Mouse (Mus musculus): ENCODE results near the gene Klra2.
"Not testable (repeated sequence)": the region's sequence is repeated elsewhere in the genome, so short reads cannot be mapped to it uniquely, and the experiment has no call there.

Klra2 gene

DNA sequence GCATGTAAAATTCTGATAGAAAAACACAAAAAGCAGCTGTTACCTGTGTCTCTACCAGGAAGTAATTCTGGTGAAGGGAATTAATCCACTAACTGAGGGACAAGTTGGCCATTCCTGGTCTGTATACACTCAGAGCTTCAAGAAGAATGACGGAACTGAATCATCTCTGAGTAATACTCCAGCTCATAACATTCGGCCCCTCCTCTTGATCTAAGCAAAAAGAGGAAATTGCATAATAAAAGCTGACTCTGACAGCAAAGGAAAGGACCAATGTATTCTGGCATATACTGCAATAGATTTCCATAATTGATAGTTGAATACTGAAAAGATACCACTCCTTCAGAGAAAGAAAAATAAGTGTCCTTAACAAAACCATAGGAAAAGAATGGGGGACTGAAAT lies at the start of gene Klra2:
Klra2 (minus strand) TSS at position 157 of the 400 bp plus-strand sequence.
- in situ Hi-C loops (cut with MboI, MseI) = no loop called here

DNA sequence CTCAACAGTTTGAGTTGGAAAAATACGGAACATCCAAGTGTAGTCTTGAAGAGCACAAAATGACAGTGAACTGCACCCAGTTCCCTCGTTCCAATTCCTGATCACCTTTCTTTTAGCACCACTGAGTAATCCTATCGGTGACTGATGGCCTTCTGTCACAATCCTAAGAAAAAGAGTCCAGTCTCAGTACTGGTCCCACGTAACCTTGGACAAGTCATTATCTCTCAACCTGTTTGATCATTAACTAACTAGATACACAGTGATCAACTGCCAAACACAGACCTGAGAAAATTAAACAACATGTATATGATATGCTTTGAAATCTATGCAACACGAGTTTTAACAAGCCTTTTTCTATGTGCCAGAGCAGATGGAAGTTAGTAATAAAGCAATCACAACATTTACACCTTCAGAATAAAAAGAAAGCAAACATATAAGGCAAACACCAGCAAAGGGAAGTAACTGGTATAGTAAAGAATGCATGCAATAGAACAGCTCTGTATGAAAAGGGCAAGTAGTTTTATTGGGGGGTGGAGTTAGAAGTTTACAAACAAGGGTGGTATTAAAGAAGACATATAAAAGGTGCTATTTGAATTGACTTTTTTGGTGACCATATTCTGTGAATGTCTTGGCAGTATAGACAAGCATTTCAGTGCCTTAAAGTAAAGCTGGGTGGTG lies 47.4 kb upstream of the Klra2 start:
- in situ Hi-C loops (cut with MboI, MseI) = loop anchor here (10.0 kb wide), 1 partner anchor 1220 kb away; no protein-coding TSS in a partner anchor

DNA sequence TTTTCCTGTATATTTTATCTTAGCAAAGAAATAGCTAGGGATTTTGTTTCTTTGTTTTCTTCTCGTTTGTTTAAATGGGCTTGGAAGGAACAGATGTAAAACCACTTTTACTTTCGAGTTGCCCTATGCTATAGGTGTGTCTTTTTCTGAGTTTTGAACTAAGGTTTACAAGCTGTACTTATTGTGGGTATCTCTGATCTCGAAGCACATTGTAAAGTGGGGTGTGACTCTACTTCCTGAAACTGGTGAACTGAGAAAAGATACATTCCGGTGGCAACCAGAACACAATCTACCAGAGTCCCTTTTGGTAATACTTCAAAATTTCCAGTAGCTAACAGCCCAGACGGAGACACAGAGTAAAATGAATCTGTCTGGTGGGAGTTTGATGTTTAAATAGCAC lies 46.8 kb upstream of the Klra2 start:
- in situ Hi-C loops (cut with MboI, MseI) = loop anchor here (10.0 kb wide), 1 partner anchor 1219 kb away; no protein-coding TSS in a partner anchor

DNA sequence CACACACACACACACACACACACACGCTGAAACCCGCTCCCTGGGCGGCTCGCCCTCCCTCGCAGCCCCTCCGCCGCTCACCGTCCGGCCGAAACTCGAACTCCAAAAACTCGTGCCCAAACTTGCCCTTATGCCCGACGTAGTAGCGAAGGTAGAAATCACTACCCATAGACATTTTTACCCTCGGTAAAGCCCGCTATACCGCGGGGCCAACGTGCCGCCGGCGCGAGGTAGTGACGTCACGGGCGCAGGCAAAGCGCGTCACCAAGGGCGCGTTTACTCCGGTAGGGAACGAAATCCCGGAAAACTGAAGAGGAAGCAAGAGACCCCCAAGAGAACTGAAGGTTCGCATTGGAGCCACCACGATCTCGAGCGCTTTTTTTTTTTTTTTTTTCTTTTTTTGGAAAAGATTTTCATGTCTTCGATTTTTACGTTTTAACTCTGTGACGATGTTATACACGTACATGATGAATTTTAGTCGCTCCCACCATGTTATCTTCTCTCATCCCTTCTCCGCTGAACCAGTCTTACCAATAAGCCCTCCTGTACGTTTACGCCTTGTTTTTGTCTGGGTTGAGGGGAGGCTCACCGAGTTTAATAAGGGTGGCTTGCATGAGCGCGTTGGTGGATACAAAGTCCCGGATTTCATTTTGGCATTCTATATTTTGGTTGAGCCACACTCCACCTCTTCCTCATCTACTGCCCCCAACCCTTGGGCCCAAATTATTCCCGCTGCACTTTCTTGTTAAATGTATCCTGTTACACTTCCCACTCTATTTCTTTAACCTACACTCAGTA lies 46.0 kb upstream of the Klra2 start, which contains the start of gene Magohb:
Magohb (minus strand) TSS at position 254 of the 798 bp plus-strand sequence.
- in situ Hi-C loops (cut with MboI, MseI) = loop anchor here (10.0 kb wide), 1 partner anchor 1218 kb away; no protein-coding TSS in a partner anchor

DNA sequence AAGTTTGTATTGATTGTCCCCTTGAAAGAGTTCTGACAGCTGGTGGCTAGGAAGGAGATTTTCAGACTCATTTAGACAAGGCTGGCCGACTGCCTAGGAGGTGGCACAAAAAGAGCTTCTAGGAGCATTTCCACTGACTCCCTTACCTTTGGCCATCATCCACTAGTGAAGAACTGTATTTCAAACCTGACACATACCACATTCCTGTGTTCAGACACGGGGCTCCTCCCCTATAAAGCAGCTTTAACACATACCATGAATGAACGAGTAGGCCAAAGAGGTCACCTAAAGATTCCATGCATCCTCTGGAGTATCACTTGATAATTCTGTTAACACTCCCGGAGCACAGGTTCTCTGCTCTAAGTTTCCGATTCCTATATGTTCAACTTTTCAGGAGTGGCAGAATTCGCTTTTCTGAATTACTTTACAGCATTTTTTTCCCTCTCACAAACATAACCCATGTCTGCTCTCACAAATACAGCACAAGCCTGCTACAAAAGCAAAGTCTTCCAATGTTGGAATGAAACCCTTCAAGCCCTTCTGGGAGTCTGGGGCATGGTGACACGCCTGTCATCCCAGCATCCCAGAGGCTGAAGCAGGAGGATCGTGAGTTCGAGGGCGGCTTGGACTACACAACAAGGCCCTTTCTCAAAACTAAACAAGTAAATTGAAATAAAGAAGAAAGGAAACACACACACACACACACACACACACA lies 45.3 kb upstream of the Klra2 start:
- in situ Hi-C loops (cut with MboI, MseI) = loop anchor here (10.0 kb wide), 1 partner anchor 1218 kb away; no protein-coding TSS in a partner anchor

DNA sequence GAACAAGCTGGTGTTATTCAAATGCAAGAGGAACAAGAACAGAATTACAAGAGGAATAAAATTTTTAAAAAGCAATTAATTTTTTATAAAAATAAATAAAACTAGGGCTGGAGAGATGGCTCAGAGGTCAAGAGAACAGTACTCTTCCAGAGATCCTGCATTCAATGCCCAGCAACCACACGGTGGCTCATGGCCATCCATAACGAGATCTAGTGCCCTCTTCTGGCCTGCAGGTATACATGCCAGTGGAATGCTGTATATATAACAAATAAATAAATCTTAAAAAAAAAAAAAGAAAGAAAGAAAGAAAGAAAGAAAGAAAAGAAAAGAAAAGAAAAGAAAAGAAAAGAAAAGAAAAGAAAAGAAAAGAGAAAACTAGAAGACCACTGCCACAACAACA lies 43.3 kb upstream of the Klra2 start:
- in situ Hi-C loops (cut with MboI, MseI) = loop anchor here (10.0 kb wide), 1 partner anchor 1216 kb away; no protein-coding TSS in a partner anchor

DNA sequence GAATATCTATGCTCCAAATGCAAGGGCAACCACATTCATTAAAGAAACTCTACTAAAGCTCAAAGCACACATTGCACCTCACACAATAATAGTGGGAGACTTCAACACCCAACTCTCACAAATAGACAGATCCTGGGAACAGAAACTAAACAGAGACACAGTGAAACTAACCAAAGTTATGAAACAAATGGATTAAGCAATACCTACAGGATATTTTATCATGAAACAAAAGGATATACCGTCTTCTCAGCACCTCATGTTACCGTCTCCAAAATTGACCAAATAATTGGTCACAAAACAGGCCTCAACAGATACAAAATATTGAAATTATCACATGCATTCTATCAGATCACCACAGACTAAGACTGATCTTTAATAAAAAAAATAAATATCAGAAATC lies 31.0 kb upstream of the Klra2 start:
- in situ Hi-C loops (cut with MboI, MseI) = not testable (repeated sequence)

DNA sequence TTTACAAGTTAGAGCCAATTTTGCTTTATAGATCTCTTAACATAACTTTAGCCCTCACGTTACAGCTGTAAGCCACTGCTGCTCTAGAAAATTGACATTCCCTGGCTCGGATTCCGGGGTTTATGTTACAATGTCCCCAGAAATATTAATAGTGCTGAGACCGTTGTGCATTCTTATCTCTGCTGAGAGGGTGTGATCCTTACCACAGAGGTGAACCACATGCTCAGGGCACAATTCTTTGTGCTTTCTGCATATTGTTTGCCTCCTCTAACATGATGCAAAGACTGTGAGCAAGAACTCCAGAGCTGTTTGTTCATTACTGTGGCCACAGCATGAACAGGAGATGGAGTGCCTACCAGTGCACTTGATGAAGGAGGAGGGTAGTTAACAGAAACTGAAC lies 29.5 kb upstream of the Klra2 start:
- in situ Hi-C loops (cut with MboI, MseI) = no loop called here

DNA sequence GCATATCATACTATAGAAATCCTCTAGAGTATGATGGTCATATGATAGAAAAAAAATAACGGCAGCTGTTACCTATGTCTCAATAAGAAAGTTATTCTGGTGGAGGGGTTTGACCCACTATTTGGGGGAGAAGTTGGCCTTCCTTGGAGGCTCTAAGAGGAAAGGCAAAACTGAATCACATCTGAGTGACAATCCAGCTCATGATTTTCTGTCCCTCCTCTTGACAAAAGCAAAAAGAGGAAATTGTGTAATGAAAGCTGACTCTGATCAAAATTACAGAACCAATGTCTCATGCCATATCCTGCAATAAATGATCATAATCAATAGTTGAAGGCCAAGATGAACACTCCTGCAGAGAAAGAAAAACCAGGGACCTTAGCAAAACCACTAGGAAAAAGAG lies 25.1 kb upstream of the Klra2 start:
- in situ Hi-C loops (cut with MboI, MseI) = no loop called here

DNA sequence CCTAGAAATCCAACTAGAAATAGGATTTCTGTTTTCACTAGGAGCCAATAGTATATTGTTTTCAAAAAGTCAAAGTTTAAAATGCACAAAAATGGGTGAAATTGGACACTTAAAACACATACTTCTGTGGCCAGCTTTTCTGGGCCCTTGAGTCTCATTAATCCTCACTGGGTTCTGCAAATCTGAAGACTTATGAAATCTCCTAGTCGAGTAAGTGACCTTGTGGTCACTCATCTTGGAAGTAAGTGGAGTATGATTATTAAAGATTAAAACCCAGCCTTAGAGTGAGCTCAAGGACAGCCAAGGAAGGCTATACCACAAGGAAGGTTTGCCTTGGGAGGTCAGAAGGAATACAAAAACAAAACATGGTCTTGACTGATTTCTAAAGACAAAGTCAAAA lies 23.1 kb upstream of the Klra2 start:
- in situ Hi-C loops (cut with MboI, MseI) = no loop called here

DNA sequence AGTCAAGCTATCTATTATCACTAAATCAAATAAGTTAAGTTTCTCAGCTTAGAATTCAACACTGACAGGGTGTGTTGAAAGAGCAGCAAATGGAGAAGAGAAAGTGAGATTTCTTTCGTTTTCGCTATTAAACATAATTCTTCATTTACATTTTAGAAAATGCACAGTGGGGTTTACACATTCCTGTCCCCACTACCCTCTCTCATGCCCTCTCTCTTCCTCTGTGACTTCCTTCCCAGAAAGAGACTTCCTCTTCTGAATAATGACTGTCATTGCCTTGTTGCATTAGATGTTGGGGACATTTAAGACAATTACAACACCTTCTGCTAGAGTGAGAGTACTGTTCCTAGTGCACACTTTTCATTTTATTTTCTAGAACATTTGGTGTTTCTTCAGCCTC lies 22.4 kb upstream of the Klra2 start:
- in situ Hi-C loops (cut with MboI, MseI) = no loop called here

DNA sequence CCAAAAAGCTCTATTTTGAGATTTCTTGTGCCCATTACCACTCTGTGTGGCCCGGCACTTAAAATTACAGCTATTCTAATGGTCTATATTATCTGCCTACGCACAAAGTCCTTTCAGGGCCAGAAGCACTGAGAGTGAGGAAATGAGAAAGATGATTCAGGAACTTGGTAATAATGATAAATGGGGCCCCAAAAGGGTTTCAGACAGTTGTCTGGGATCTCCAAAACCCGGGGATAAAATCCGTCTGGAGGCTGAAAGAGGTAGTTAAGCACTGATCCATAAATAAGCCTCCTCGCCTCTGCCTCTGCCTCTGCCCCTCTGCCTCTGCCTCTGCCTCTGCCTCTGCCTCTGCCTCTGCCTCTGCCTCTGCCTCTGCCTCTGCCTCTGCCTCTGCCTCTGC lies 17.0 kb upstream of the Klra2 start:
- in situ Hi-C loops (cut with MboI, MseI) = no loop called here

DNA sequence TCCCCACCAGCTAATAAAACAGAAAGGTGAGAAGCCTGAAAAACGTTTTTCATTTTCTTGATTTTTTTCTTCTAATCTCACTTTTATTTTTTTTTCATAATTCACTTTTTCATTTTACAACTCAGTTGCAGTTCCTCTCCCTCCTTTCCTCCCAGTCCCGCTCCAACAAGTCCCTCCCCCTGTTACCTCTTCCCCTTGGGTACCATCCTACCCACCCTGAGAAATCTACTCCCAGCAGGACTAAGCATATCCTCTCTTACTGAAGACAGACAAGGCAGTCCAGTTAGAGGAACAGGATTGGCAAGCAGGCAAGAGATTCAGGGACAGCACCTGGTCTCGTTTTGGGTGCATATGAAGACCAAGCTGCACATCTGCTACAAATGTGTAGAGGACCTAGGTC lies 15.6 kb upstream of the Klra2 start:
- in situ Hi-C loops (cut with MboI, MseI) = no loop called here

DNA sequence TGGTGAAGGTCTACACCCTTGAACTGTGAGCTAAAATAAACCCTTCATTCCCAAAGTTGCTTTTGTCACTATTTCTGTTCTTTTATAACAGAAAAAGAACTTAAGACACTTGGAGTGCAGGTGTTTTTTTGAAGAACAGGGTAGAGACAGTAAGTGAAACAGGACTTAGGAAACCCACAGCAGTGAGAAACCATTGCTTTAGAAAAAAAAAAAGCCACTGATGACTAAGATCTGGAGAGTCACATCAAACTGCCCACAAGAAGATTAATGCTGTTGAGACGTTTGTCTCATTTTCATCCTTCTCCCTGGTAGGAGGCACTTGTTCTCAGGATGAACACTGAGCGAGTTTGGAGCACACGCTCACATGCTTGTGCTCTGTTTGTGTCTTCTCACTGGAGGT lies 14.8 kb upstream of the Klra2 start:
- in situ Hi-C loops (cut with MboI, MseI) = no loop called here

DNA sequence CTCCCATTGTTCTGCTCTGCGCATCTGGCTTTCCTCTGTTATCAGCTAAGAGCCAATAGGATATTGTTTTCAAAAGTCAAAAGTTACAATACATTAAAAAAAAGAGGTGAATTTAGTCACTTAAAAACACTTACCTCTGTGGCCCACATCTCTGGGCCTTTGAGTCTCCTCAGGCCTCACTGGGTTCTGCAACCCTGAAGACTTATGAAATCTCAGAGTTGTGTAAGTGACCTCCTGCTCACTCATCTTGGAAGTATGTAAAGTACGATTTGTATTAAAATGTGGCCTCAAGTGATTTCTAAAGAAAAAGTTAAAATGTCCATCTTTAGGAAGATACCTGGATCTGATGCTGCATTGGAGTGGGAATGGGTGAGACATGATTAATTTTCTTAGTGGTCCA lies 2.1 kb downstream of the Klra2 start:
- in situ Hi-C loops (cut with MboI, MseI) = no loop called here
